Mouse (Mus musculus) hindbrain, embryonic 13.5 days (tissue): ENCODE results near the gene Slc15a4. TPM values are rescaled to one million over a fixed set of nuclear protein-coding genes. Genes with fewer than 3 reads are reported as not detected.

Experiments
- ATAC-seq: fragments of 200-750 bp; cut with Nextera tagmentation; 2 replicates; pipeline ENCODE4 v1.8.0; 2017; ENCODE audit warnings: moderate TSS enrichment; ENCODE audit not compliant: low FRiP score
- H3K27ac ChIP-seq: fragments of 300-500 bp; sonication (generic); 2 replicates; pipeline ENCODE4 v1.5.1; 2015; ENCODE audit warnings: inconsistent platforms, mild to moderate bottlenecking, moderate library complexity
- H3K27me3 ChIP-seq: fragments of 300-500 bp; sonication (generic); 2 replicates; pipeline ENCODE4 v1.6.1; 2015; ENCODE audit warnings: mild to moderate bottlenecking, inconsistent platforms
- H3K36me3 ChIP-seq: fragments of 300-500 bp; sonication (generic); 2 replicates; pipeline ENCODE4 v1.6.1; 2015; ENCODE audit warnings: mild to moderate bottlenecking, inconsistent platforms
- H3K4me1 ChIP-seq: fragments of 300-500 bp; sonication (generic); replicated peaks from 2 replicates; pipeline ENCODE4 v1.6.1; 2015; ENCODE audit warnings: inconsistent platforms
- H3K4me2 ChIP-seq: fragments of 300-500 bp; sonication (generic); 2 replicates; pipeline ENCODE4 v1.6.1; 2015; ENCODE audit warnings: inconsistent platforms, mild to moderate bottlenecking, moderate library complexity
- H3K4me3 ChIP-seq: fragments of 300-500 bp; sonication (generic); 2 replicates; pipeline ENCODE4 v1.5.1; 2015; ENCODE audit warnings: mild to moderate bottlenecking, inconsistent platforms
- H3K9ac ChIP-seq: fragments of 300-500 bp; sonication (generic); 2 replicates; pipeline ENCODE4 v1.6.1; 2015; ENCODE audit warnings: mild to moderate bottlenecking, inconsistent platforms
- H3K9me3 ChIP-seq: fragments of 300-500 bp; sonication (generic); 2 replicates; pipeline ENCODE4 v1.6.1; 2016; ENCODE audit warnings: inconsistent platforms
- WGBS: fragments of 180-500 bp; shearing (Covaris S2); methylation state at CpG from one replicate; pipeline ENCODE4 v1.1.7; 2015; 5-methylcytosine and 5-hydroxymethylcytosine counted together
- polyA plus RNA-seq: library from polyadenylated mRNA; unstranded; fragments of >200 nt; fragmentation: Nextera tagmentation; extraction: Ambion mirVana; gene quantifications from 2 replicates; pipeline ENCODE4 v1.2.1, GENCODE M21; 2015

Slc15a4 gene
- 25.9 and 26.4 TPM in 2 replicates for polyA plus RNA-seq

- peaks cover 2% of the 10 kb centered on the region; the same call in 1 of the 2 replicates for H3K27me3 ChIP-seq
- H3K9ac ChIP-seq = peak within 1 kb of the TSS; percentile 87
- under 1% methylated on average over 61 of the region's 62 CpGs for WGBS
- peak within 1 kb of the TSS; percentile 63 for H3K4me3 ChIP-seq
- peak within 1 kb of the TSS; percentile 97 for H3K4me2 ChIP-seq
- no peaks in the 10 kb centered on the region for H3K36me3 ChIP-seq
- ATAC-seq = peak; percentile 73
- H3K4me1 ChIP-seq = peaks cover 14% of the 10 kb centered on the region
- H3K27ac ChIP-seq = peak within 1 kb of the TSS; percentile 55
- H3K9me3 ChIP-seq = no peaks in the 10 kb centered on the region
These were observed at the start of gene Slc15a4, which contains the start of gene Glt1d1 for GRCm38 (mm10) chr5:127632167-127633145. TSS of gene Slc15a4 (minus strand) at chr5:127632897. TSS of gene Glt1d1 (plus strand) at chr5:127632262.

DNA sequence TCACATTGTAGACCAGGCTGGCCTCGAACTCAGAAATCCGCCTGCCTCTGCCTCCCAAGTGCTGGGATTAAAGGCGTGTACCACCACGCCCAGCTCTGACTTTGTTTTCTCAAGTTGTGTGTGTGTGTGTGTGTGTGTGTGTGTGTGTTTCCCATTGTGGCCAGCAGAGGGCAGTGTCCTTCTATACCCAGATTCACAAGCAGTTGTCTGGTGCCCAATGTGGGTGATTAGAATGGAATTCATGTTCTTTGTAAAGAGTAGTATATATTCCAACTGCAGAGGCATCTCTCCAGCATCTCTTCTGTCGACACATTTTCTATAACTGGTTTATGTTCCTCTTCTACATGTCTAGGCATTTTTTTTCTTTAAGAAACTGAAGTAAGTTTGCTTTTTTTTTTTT, 45.8 kb upstream of the Slc15a4 start:
- Histone ChIP-seq H3K9ac (no peak overlapping the region), H3K4me3 (no peak overlapping the region), H3K9me3 (no peaks in the 10 kb centered on the region), H3K27ac (no peak overlapping the region), H3K36me3 (no peaks in the 10 kb centered on the region; the same call in 1 of the 2 replicates), H3K27me3 (no peaks in the 10 kb centered on the region), H3K4me1 (no peaks in the 10 kb centered on the region), H3K4me2 (no peak overlapping the region)
- no peak for ATAC-seq
- 98% methylated on average over 5 of the region's 5 CpGs for WGBS

GRCm38 (mm10) chr5:127677561-127677960, 44.9 kb upstream of the Slc15a4 start:
- H3K4me3 ChIP-seq = no peak overlapping the region
- ATAC-seq = no peak
- no peaks in the 10 kb centered on the region; the same call in 1 of the 2 replicates for H3K36me3 ChIP-seq
- no peak overlapping the region for H3K27ac ChIP-seq
- no peak overlapping the region for H3K4me2 ChIP-seq
- WGBS = 94% methylated on average over 2 of the region's 2 CpGs
- H3K4me1 ChIP-seq = no peaks in the 10 kb centered on the region
- H3K9me3 ChIP-seq = no peaks in the 10 kb centered on the region
- H3K9ac ChIP-seq = no peak overlapping the region
- no peaks in the 10 kb centered on the region for H3K27me3 ChIP-seq

GRCm38 (mm10) chr5:127673913-127674312, 41.2 kb upstream of the Slc15a4 start:
- WGBS = 94% methylated on average over 8 of the region's 8 CpGs

DNA sequence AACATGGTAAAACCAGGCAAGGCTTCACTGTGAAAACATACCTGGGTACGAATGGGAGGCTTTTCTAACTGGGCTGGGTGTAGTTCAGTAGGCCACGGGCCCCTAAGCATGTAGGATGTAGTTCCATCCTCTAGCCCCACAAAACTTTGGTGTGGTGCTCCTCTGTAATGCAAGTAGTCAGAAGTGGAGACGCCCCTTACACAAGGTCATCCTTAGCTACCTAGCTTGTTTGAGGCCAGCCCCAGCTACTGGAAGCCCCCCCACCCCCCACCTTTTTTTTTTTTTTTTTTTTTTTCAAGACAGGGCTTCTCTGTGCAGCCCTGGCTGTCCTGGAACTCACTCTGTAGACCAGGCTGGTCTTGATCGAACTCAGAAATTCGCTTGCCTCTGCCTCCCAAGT, 28.3 kb upstream of the Slc15a4 start:
- Histone ChIP-seq H3K4me1 (no peaks in the 10 kb centered on the region), H3K9ac (no peak overlapping the region), H3K27ac (no peak overlapping the region), H3K36me3 (no peaks in the 10 kb centered on the region; the same call in 1 of the 2 replicates), H3K4me3 (no peak overlapping the region), H3K9me3 (peaks cover 6% of the 10 kb centered on the region), H3K4me2 (no peak overlapping the region), H3K27me3 (no peaks in the 10 kb centered on the region)
- ATAC-seq = no peak
- 92% methylated on average over 5 of the region's 5 CpGs for WGBS

More at GRCm38 (mm10) chr5:127673913-127674312, 41.2 kb upstream of the Slc15a4 start:
- ATAC-seq = no peak
- Histone ChIP-seq H3K4me1 (no peaks in the 10 kb centered on the region), H3K27ac (no peak overlapping the region), H3K36me3 (no peaks in the 10 kb centered on the region; the same call in 1 of the 2 replicates), H3K9ac (no peak overlapping the region), H3K9me3 (no peaks in the 10 kb centered on the region), H3K4me3 (no peak overlapping the region), H3K4me2 (no peak overlapping the region), H3K27me3 (no peaks in the 10 kb centered on the region)

DNA sequence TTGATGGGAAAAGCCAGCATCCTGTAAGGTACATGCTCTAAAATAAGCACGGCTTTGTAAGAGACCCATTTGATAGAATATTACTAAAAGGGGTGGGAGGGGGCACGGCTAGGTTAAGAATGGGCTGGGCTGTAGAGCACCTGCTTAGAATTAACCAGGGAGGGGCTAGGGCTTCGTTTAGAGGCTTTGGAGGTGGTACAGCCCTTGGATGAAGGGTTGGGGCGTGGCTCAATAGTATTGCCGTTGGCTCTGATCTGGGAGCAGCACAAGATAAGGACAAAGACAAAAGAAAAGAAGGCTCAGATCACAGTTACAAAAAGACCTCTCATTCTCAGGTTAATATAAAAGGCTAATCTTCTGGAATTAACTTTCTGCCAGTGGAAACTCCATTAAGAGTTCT, 27.6 kb upstream of the Slc15a4 start:
- Histone ChIP-seq H3K4me3 (no peak overlapping the region), H3K9me3 (peaks cover 6% of the 10 kb centered on the region), H3K4me1 (no peaks in the 10 kb centered on the region), H3K36me3 (no peaks in the 10 kb centered on the region; the same call in 1 of the 2 replicates), H3K27ac (no peak overlapping the region), H3K4me2 (no peak overlapping the region), H3K27me3 (no peaks in the 10 kb centered on the region), H3K9ac (no peak overlapping the region)
- 81% methylated on average over 5 of the region's 5 CpGs for WGBS
- ATAC-seq = no peak

DNA sequence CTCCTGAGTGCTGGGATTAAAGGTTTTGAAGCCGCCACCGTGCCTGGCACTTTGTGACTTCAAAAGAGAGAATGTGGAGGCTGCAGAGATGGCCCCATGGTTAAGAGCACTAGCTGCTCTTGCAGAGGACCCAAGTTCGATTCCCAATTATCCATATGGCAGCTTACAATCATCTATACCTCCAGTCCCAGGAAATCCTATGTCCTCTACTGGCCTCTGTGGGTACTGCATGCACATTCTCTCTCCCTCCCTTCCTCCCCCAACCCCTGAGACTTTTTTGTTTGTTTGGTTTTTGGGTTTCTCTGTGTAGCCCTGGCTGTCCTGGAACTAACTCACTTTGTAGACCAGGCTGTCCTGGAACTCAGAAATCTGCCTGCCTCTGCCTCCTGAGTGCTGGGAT, 26.6 kb upstream of the Slc15a4 start:
- Histone ChIP-seq H3K9ac (no peak overlapping the region), H3K4me1 (no peaks in the 10 kb centered on the region), H3K27me3 (no peaks in the 10 kb centered on the region), H3K9me3 (peaks cover 6% of the 10 kb centered on the region), H3K36me3 (no peaks in the 10 kb centered on the region; the same call in 1 of the 2 replicates), H3K27ac (no peak overlapping the region), H3K4me3 (no peak overlapping the region), H3K4me2 (no peak overlapping the region)
- 95% methylated on average over 3 of the region's 3 CpGs for whole genome bisulfite sequencing
- no peak for ATAC-seq

DNA sequence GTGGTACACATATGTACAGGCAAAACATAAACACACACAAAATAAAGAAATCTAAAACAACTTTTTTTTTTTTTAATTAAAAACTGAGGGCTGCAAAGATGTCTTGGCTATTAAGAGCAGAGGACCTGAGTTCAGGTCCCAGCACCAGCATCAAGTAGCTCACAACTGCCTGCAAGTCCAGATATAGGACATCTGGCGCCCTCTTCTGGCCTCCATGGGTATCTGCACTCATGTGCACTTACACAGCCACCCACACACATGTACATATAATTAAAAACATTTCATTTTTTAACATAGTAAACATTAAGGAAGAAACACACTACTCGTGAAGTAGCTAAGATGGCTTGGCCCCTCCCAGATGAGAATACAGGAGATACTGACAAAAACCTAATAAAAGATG, 25.6 kb upstream of the Slc15a4 start:
- no peak overlapping the region for H3K27ac ChIP-seq
- WGBS = 86% methylated on average over 2 of the region's 2 CpGs

GRCm38 (mm10) chr5:127649077-127649476, 16.4 kb upstream of the Slc15a4 start:
- Histone ChIP-seq H3K9ac (no peak overlapping the region), H3K27ac (no peak overlapping the region), H3K36me3 (peaks cover 6% of the 10 kb centered on the region; the same call in 1 of the 2 replicates), H3K27me3 (no peaks in the 10 kb centered on the region), H3K4me2 (no peak overlapping the region), H3K9me3 (0 out of 2 replicates have a peak, but pooled peaks cover under 1% of the 10 kb centered on the region), H3K4me1 (no peaks in the 10 kb centered on the region), H3K4me3 (no peak overlapping the region)
- no peak for ATAC-seq

More for the DNA sequence above, 25.6 kb upstream of the Slc15a4 start:
- no peaks in the 10 kb centered on the region for H3K27me3 ChIP-seq
- no peaks in the 10 kb centered on the region for H3K4me1 ChIP-seq
- peaks cover 6% of the 10 kb centered on the region for H3K9me3 ChIP-seq
- ATAC-seq = no peak
- no peak overlapping the region for H3K4me3 ChIP-seq
- H3K36me3 ChIP-seq = no peaks in the 10 kb centered on the region; the same call in 1 of the 2 replicates
- H3K9ac ChIP-seq = no peak overlapping the region
- no peak overlapping the region for H3K4me2 ChIP-seq

DNA sequence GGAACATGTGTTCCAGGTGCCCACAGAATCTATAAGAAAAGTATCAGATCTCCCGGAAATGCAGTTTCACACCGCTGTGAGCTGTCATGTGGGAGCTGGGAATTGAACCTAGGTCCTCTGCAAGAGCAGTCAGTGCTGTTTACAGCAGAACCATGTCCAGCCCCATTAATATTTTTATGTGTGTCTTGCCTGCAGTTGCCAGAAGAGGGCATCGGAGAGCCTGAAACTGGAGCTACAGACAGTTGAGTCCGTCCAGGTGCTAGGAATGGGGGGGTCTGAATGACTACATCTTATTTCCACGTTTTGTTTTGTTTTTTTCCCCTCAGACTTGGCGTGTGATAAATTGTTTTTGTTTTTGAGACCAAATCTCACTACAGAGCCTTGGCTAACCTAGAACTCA, 15.3 kb upstream of the Slc15a4 start:
- Histone ChIP-seq H3K4me2 (no peak overlapping the region), H3K9me3 (0 out of 2 replicates have a peak, but pooled peaks cover 3% of the 10 kb centered on the region), H3K27ac (no peak overlapping the region), H3K4me3 (no peak overlapping the region), H3K36me3 (peaks cover 6% of the 10 kb centered on the region; the same call in 1 of the 2 replicates), H3K9ac (no peak overlapping the region), H3K27me3 (no peaks in the 10 kb centered on the region), H3K4me1 (no peaks in the 10 kb centered on the region)
- 79% methylated on average over 6 of the region's 6 CpGs for WGBS
- no peak for ATAC-seq

DNA sequence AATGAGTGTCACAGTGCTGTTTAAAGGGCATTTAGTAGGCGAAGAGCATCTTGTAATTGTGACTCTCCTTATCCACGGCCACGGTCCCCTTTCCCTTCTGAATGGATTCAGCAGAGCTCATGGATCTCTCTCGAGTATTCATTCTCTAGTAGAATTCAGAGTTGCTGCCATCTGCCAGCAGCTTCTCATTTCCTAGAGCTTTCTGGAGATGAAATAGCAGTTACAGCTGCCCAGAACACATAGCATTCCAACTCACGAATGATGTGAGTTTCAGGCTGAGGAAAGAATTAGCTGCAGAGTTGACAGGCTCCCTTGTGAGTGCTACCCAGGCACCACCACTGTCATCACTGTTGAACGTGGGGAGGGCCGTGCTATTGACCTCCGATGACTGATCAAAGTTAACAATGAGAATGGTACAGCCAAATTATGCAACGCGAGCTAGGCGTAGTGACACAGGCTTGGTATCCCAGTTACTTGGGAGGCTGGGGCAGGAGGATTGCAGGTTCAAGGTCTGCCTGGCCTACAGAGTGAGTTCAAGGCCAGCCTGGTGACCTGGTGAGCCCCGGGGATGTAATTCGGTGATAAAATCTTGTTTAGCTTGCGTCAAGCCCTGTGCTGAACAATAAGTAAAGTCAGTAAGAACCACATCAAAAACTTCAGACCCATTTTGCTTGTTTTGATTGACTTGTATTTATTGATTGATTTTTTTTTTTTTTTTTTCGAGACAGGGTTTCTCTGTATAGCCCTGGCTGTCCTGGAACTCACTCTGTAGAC, 8.7 kb upstream of the Slc15a4 start:
- Histone ChIP-seq H3K4me1 (no peaks in the 10 kb centered on the region), H3K4me2 (no peak overlapping the region), H3K27ac (no peak overlapping the region), H3K9ac (no peak overlapping the region), H3K9me3 (0 out of 2 replicates have a peak, but pooled peaks cover 3% of the 10 kb centered on the region), H3K4me3 (no peak overlapping the region), H3K36me3 (no peaks in the 10 kb centered on the region), H3K27me3 (no peaks in the 10 kb centered on the region)
- no peak for ATAC-seq
- WGBS = 92% methylated on average over 15 of the region's 15 CpGs

GRCm38 (mm10) chr5:127640359-127640758, 7.7 kb upstream of the Slc15a4 start:
- Histone ChIP-seq H3K4me1 (no peaks in the 10 kb centered on the region), H3K36me3 (no peaks in the 10 kb centered on the region), H3K9me3 (0 out of 2 replicates have a peak, but pooled peaks cover 3% of the 10 kb centered on the region), H3K27me3 (no peaks in the 10 kb centered on the region), H3K4me2 (no peak overlapping the region), H3K27ac (no peak overlapping the region), H3K9ac (no peak overlapping the region), H3K4me3 (no peak overlapping the region)
- ATAC-seq = no peak
- 97% methylated on average over 3 of the region's 3 CpGs for WGBS
